Mouse (Mus musculus) E14TG2a.4 (cell line): ENCODE measurements around the gene Cyb561.

Experiments
- CTCF ChIP-seq: conservative IDR thresholded peaks from 2 replicates; pipeline ENCODE4 v1.5.1; 2014; ENCODE audit warnings: low read length
- NANOG ChIP-seq: IDR thresholded peaks from 2 replicates; pipeline ENCODE4 v1.6.1; 2014; ENCODE audit warnings: borderline replicate concordance, low read length, mixed read lengths

DNA sequence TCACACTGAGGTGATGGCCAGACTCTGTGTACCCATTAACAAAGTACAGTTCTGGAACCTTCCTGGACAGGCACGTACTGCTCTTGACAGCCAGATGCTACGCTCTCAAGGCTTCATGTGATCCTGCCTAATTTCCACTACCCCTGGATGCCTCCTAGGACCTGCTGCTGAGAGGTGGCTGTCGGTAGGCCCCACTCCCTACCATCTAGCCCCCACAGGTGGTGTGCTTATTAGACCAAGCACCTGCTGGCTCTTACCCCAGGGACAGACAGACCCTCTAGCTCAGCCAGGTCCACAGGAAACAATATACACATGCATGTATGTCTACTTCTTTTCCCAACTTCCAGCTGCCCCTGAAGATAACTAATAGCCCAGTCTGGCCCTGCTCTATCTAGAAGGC is 16.2 kb downstream of the Cyb561 start:
- TF ChIP-seq CTCF (no peak), NANOG (no peak)
